Mouse (Mus musculus): Measurements from ENCODE around the gene Rfx8. TPM values are rescaled to one million over a fixed set of nuclear protein-coding genes. Genes with fewer than 3 reads are reported as not detected.
A peak's percentile ranks its signal among the peaks of the same experiment; 100 is the strongest.

The Rfx8 gene
- polyA plus RNA-seq, 1 experiment = 0.02 TPM

GRCm38 (mm10) chr1:39688573-39688972, 32.2 kb downstream of the Rfx8 start:
- Histone ChIP-seq H3ac (ENCODE audit: control insufficient read depth, insufficient read length, low read depth) (no peak overlapping the region), H3K36me3 (ENCODE audit: control insufficient read depth, insufficient read depth) (no peaks in the 10 kb centered on the region), H3K79me3 (ENCODE audit: low read depth) (no peaks in the 10 kb centered on the region), H3K4me3 (ENCODE audit: insufficient read depth, poor library complexity, severe bottlenecking) (no peak overlapping the region), H3K27me3 (ENCODE audit: control insufficient read depth, insufficient read depth, insufficient read length) (no peaks in the 10 kb centered on the region), H3K79me2 (ENCODE audit: control insufficient read depth, insufficient read depth) (no peaks in the 10 kb centered on the region)
- no peak for TF ChIP-seq MYOG (IDR thresholded peaks at IDR 0.05; ENCODE audit: control insufficient read depth, extremely low read depth, insufficient read length)
- no peak for TF ChIP-seq MAX (IDR thresholded peaks at IDR 0.05)
- TF ChIP-seq FOSL1 (IDR thresholded peaks at IDR 0.05; ENCODE audit: insufficient read depth, low read length, poor library complexity, severe bottlenecking) = no peak
- TF ChIP-seq CTCF (IDR thresholded peaks at IDR 0.05; ENCODE audit: control insufficient read depth, insufficient read depth, insufficient read length) = no peak
- no peak for TF ChIP-seq USF1 (IDR thresholded peaks at IDR 0.05; ENCODE audit: low read depth)
- TF ChIP-seq CEBPB (IDR thresholded peaks at IDR 0.05; ENCODE audit: low read depth) = no peak
- TF ChIP-seq MYOD1 (IDR thresholded peaks at IDR 0.05; ENCODE audit: control insufficient read depth, insufficient read length, low read depth) = no peak

DNA sequence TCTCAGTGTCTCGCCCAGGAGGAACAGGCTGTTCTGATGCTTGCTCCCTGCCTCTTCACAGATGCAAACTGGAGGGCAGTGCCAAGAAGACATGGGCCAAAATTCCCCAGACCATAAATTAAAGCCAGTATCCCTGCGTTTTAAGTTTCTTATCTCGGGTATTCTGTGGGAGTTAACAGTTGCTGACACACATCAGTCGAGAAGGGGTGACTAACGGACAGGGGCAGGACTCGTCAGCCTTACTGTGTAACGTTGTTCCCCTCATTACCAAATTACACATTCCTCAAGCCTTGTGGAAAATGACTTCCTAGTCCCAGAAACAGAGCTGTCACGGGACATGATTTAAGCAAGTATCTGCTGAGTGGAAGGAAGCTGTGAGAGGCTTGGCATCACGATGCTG, 33.5 kb downstream of the Rfx8 start:
- Histone ChIP-seq H3ac (ENCODE audit: control insufficient read depth, insufficient read length, low read depth) (peak overlapping the region; percentile 44), H3K36me3 (ENCODE audit: control insufficient read depth, insufficient read depth) (no peaks in the 10 kb centered on the region), H3K27me3 (ENCODE audit: control insufficient read depth, insufficient read depth, insufficient read length) (no peaks in the 10 kb centered on the region), H3K4me3 (ENCODE audit: insufficient read depth, poor library complexity, severe bottlenecking) (no peak overlapping the region), H3K79me2 (ENCODE audit: control insufficient read depth, insufficient read depth) (no peaks in the 10 kb centered on the region), H3K79me3 (ENCODE audit: low read depth) (no peaks in the 10 kb centered on the region)
- no peak for TF ChIP-seq CTCF (IDR thresholded peaks at IDR 0.05; ENCODE audit: control insufficient read depth, insufficient read depth, insufficient read length)
- TF ChIP-seq USF1 (IDR thresholded peaks at IDR 0.05; ENCODE audit: low read depth) = peak; percentile 32
- peak; percentile 46 for TF ChIP-seq FOSL1 (IDR thresholded peaks at IDR 0.05; ENCODE audit: insufficient read depth, low read length, poor library complexity, severe bottlenecking)
- no peak for TF ChIP-seq CEBPB (IDR thresholded peaks at IDR 0.05; ENCODE audit: low read depth)
- peak; percentile 53 for TF ChIP-seq MAX (IDR thresholded peaks at IDR 0.05)
- TF ChIP-seq MYOD1 (IDR thresholded peaks at IDR 0.05; ENCODE audit: control insufficient read depth, insufficient read length, low read depth) = peak; percentile 93
- TF ChIP-seq MYOG (IDR thresholded peaks at IDR 0.05; ENCODE audit: control insufficient read depth, extremely low read depth, insufficient read length) = no peak

DNA sequence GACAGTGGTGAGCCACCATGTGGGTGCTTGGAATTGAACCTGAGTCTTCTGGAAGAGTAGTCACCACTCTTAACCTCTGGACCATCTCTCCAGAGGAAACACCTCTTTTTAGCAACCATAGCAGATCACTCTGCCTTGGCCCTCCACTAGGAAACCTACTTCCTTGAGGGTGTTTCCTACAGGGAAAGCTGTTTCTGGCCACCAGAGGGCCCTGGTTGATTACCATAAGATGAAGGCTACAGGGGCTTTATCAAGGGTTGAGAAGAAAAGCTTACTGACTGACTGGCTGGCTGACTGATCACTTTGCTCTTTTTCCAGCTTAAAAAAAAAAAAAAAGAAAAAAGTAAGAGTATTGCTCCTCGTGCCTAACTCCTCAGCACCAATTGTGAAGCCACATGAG, 35.0 kb downstream of the Rfx8 start:
- TF ChIP-seq FOSL1 (IDR thresholded peaks at IDR 0.05; ENCODE audit: insufficient read depth, low read length, poor library complexity, severe bottlenecking) (no peak), CTCF (IDR thresholded peaks at IDR 0.05; ENCODE audit: control insufficient read depth, insufficient read depth, insufficient read length) (no peak), MYOG (IDR thresholded peaks at IDR 0.05; ENCODE audit: control insufficient read depth, extremely low read depth, insufficient read length) (no peak), MYOD1 (IDR thresholded peaks at IDR 0.05; ENCODE audit: control insufficient read depth, insufficient read length, low read depth) (no peak), CEBPB (IDR thresholded peaks at IDR 0.05; ENCODE audit: low read depth) (no peak), MAX (IDR thresholded peaks at IDR 0.05) (no peak), USF1 (IDR thresholded peaks at IDR 0.05; ENCODE audit: low read depth) (no peak)
- Histone ChIP-seq H3K4me3 (ENCODE audit: insufficient read depth, poor library complexity, severe bottlenecking) (no peak overlapping the region), H3K27me3 (ENCODE audit: control insufficient read depth, insufficient read depth, insufficient read length) (no peaks in the 10 kb centered on the region), H3K79me2 (ENCODE audit: control insufficient read depth, insufficient read depth) (no peaks in the 10 kb centered on the region), H3ac (ENCODE audit: control insufficient read depth, insufficient read length, low read depth) (no peak overlapping the region), H3K36me3 (ENCODE audit: control insufficient read depth, insufficient read depth) (no peaks in the 10 kb centered on the region), H3K79me3 (ENCODE audit: low read depth) (no peaks in the 10 kb centered on the region)

GRCm38 (mm10) chr1:39681638-39682037, 39.2 kb downstream of the Rfx8 start:
- TF ChIP-seq MYOD1 (IDR thresholded peaks at IDR 0.05; ENCODE audit: control insufficient read depth, insufficient read length, low read depth) (no peak), CEBPB (IDR thresholded peaks at IDR 0.05; ENCODE audit: low read depth) (no peak), FOSL1 (IDR thresholded peaks at IDR 0.05; ENCODE audit: insufficient read depth, low read length, poor library complexity, severe bottlenecking) (no peak), MYOG (IDR thresholded peaks at IDR 0.05; ENCODE audit: control insufficient read depth, extremely low read depth, insufficient read length) (no peak), USF1 (IDR thresholded peaks at IDR 0.05; ENCODE audit: low read depth) (no peak), MAX (IDR thresholded peaks at IDR 0.05) (no peak), CTCF (IDR thresholded peaks at IDR 0.05; ENCODE audit: control insufficient read depth, insufficient read depth, insufficient read length) (no peak)
- Histone ChIP-seq H3K27me3 (ENCODE audit: control insufficient read depth, insufficient read depth, insufficient read length) (no peaks in the 10 kb centered on the region), H3ac (ENCODE audit: control insufficient read depth, insufficient read length, low read depth) (no peak overlapping the region), H3K79me2 (ENCODE audit: control insufficient read depth, insufficient read depth) (no peaks in the 10 kb centered on the region), H3K36me3 (ENCODE audit: control insufficient read depth, insufficient read depth) (no peaks in the 10 kb centered on the region), H3K79me3 (ENCODE audit: low read depth) (no peaks in the 10 kb centered on the region), H3K4me3 (ENCODE audit: insufficient read depth, poor library complexity, severe bottlenecking) (no peak overlapping the region)

DNA sequence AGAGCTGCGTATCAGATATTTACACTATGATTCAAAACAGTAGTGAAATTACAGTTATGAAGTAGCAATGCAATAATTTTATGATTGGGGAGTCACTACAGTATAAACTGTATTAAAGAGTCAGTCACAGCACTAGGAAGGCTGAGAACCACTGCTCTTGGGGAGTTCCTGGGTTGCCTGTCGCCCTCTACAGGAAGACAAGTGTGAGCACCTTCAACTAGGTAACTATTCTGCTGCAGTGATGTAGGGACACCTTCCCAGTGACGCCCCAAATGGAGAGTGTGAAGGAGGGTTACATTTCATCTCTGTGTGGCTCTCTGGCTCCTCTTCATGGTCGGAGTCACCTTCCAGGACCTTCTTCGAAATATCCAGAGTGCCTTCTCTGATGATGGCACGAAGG, 40.3 kb downstream of the Rfx8 start:
- Histone ChIP-seq H3K27me3 (ENCODE audit: control insufficient read depth, insufficient read depth, insufficient read length) (no peaks in the 10 kb centered on the region), H3K36me3 (ENCODE audit: control insufficient read depth, insufficient read depth) (no peaks in the 10 kb centered on the region), H3ac (ENCODE audit: control insufficient read depth, insufficient read length, low read depth) (no peak overlapping the region), H3K4me3 (ENCODE audit: insufficient read depth, poor library complexity, severe bottlenecking) (no peak overlapping the region), H3K79me2 (ENCODE audit: control insufficient read depth, insufficient read depth) (no peaks in the 10 kb centered on the region), H3K79me3 (ENCODE audit: low read depth) (no peaks in the 10 kb centered on the region)
- TF ChIP-seq FOSL1 (IDR thresholded peaks at IDR 0.05; ENCODE audit: insufficient read depth, low read length, poor library complexity, severe bottlenecking) = no peak
- TF ChIP-seq USF1 (IDR thresholded peaks at IDR 0.05; ENCODE audit: low read depth) = no peak
- no peak for TF ChIP-seq CTCF (IDR thresholded peaks at IDR 0.05; ENCODE audit: control insufficient read depth, insufficient read depth, insufficient read length)
- no peak for TF ChIP-seq MAX (IDR thresholded peaks at IDR 0.05)

GRCm38 (mm10) chr1:39678883-39679282, 41.9 kb downstream of the Rfx8 start:
- Histone ChIP-seq H3K79me3 (ENCODE audit: low read depth) (no peaks in the 10 kb centered on the region), H3K4me3 (ENCODE audit: insufficient read depth, poor library complexity, severe bottlenecking) (no peak overlapping the region), H3K27me3 (ENCODE audit: control insufficient read depth, insufficient read depth, insufficient read length) (no peaks in the 10 kb centered on the region), H3K79me2 (ENCODE audit: control insufficient read depth, insufficient read depth) (no peaks in the 10 kb centered on the region), H3ac (ENCODE audit: control insufficient read depth, insufficient read length, low read depth) (no peak overlapping the region), H3K36me3 (ENCODE audit: control insufficient read depth, insufficient read depth) (no peaks in the 10 kb centered on the region)
- TF ChIP-seq MAX (IDR thresholded peaks at IDR 0.05) (no peak), CEBPB (IDR thresholded peaks at IDR 0.05; ENCODE audit: low read depth) (no peak), USF1 (IDR thresholded peaks at IDR 0.05; ENCODE audit: low read depth) (no peak), FOSL1 (IDR thresholded peaks at IDR 0.05; ENCODE audit: insufficient read depth, low read length, poor library complexity, severe bottlenecking) (no peak), CTCF (IDR thresholded peaks at IDR 0.05; ENCODE audit: control insufficient read depth, insufficient read depth, insufficient read length) (no peak), MYOD1 (IDR thresholded peaks at IDR 0.05; ENCODE audit: control insufficient read depth, insufficient read length, low read depth) (no peak), MYOG (IDR thresholded peaks at IDR 0.05; ENCODE audit: control insufficient read depth, extremely low read depth, insufficient read length) (no peak)
